Mouse (Mus musculus): ENCODE measurements around the gene Mpl. TPM values are rescaled to one million over a fixed set of nuclear protein-coding genes. Genes with fewer than 3 reads are reported as not detected.

Mpl gene
- polyA plus RNA-seq, 1 experiment from 2014 or later: not detected

- WGBS: 95% methylated on average over 3 of the region's 3 CpGs
Observed at GRCm38 (mm10) chr4:118401421-118401820, 55.9 kb downstream of the Mpl start.

GRCm38 (mm10) chr4:118398400-118398799 lies 58.9 kb downstream of the Mpl start:
- Histone ChIP-seq H3K27ac (replicated peaks; ENCODE audit: low read depth, low read length) (no peak overlapping the region), H3K4me2 (ENCODE audit: low read length) (no peak overlapping the region), H3K4me3 (replicated peaks; ENCODE audit: low read depth, low read length) (no peak overlapping the region), H3K9me3 (ENCODE audit: control insufficient read depth, low read length) (no peaks in the 10 kb centered on the region), H3K36me3 (ENCODE audit: control insufficient read depth, insufficient read depth, low read length) (peaks cover 99% of the 10 kb centered on the region), H3K27me3 (ENCODE audit: control insufficient read depth, insufficient read depth, low read length) (no peaks in the 10 kb centered on the region), H3K9ac (replicated peaks; ENCODE audit: low read length) (no peak overlapping the region), H3K4me1 (ENCODE audit: control insufficient read depth, insufficient read depth, low read length) (no peaks in the 10 kb centered on the region)
- DNase-seq (no peak), ATAC-seq (ENCODE audit: low FRiP score, low TSS enrichment) (no peak)
- WGBS: 96% methylated on average over 6 of the region's 6 CpGs

More at GRCm38 (mm10) chr4:118401421-118401820, 55.9 kb downstream of the Mpl start:
- H3K4me1 ChIP-seq (ENCODE audit: control insufficient read depth, insufficient read depth, low read length): no peaks in the 10 kb centered on the region
- no peak overlapping the region for H3K9ac ChIP-seq (replicated peaks; ENCODE audit: low read length)
- no peaks in the 10 kb centered on the region for H3K9me3 ChIP-seq (ENCODE audit: control insufficient read depth, low read length)
- no peak overlapping the region for H3K27ac ChIP-seq (replicated peaks; ENCODE audit: low read depth, low read length)
- ATAC-seq (ENCODE audit: low FRiP score, low TSS enrichment) (no peak), DNase-seq (no peak)
- no peaks in the 10 kb centered on the region for H3K27me3 ChIP-seq (ENCODE audit: control insufficient read depth, insufficient read depth, low read length)
- no peak overlapping the region for H3K4me2 ChIP-seq (ENCODE audit: low read length)
- H3K36me3 ChIP-seq (ENCODE audit: control insufficient read depth, insufficient read depth, low read length): peaks cover 79% of the 10 kb centered on the region
- no peak overlapping the region for H3K4me3 ChIP-seq (replicated peaks; ENCODE audit: low read depth, low read length)

- Histone ChIP-seq H3K9me3 (ENCODE audit: control insufficient read depth, low read length) (no peaks in the 10 kb centered on the region), H3K4me3 (replicated peaks; ENCODE audit: low read depth, low read length) (no peak overlapping the region), H3K4me2 (ENCODE audit: low read length) (no peak overlapping the region), H3K27me3 (ENCODE audit: control insufficient read depth, insufficient read depth, low read length) (no peaks in the 10 kb centered on the region), H3K4me1 (ENCODE audit: control insufficient read depth, insufficient read depth, low read length) (no peaks in the 10 kb centered on the region), H3K36me3 (ENCODE audit: control insufficient read depth, insufficient read depth, low read length) (peaks cover 99% of the 10 kb centered on the region), H3K9ac (replicated peaks; ENCODE audit: low read length) (no peak overlapping the region), H3K27ac (replicated peaks; ENCODE audit: low read depth, low read length) (no peak overlapping the region)
- 88% methylated on average over 3 of the region's 3 CpGs for WGBS
- DNase-seq: no peak
- no peak for ATAC-seq (ENCODE audit: low FRiP score, low TSS enrichment)
Observed at GRCm38 (mm10) chr4:118396433-118396832, 60.9 kb downstream of the Mpl start.

GRCm38 (mm10) chr4:118395289-118395688 lies 62.0 kb downstream of the Mpl start:
- Histone ChIP-seq H3K9ac (replicated peaks; ENCODE audit: low read length) (no peak overlapping the region), H3K27me3 (ENCODE audit: control insufficient read depth, insufficient read depth, low read length) (no peaks in the 10 kb centered on the region), H3K27ac (replicated peaks; ENCODE audit: low read depth, low read length) (no peak overlapping the region), H3K4me3 (replicated peaks; ENCODE audit: low read depth, low read length) (no peak overlapping the region), H3K36me3 (ENCODE audit: control insufficient read depth, insufficient read depth, low read length) (peaks cover 99% of the 10 kb centered on the region), H3K4me1 (ENCODE audit: control insufficient read depth, insufficient read depth, low read length) (no peaks in the 10 kb centered on the region), H3K4me2 (ENCODE audit: low read length) (no peak overlapping the region), H3K9me3 (ENCODE audit: control insufficient read depth, low read length) (no peaks in the 10 kb centered on the region)
- ATAC-seq (ENCODE audit: low FRiP score, low TSS enrichment) (no peak), DNase-seq (no peak)
- 96% methylated on average over 4 of the region's 4 CpGs for WGBS

GRCm38 (mm10) chr4:118394505-118394904 lies 62.8 kb downstream of the Mpl start:
- Histone ChIP-seq H3K9me3 (ENCODE audit: control insufficient read depth, low read length) (no peaks in the 10 kb centered on the region), H3K4me2 (ENCODE audit: low read length) (no peak overlapping the region), H3K27me3 (ENCODE audit: control insufficient read depth, insufficient read depth, low read length) (no peaks in the 10 kb centered on the region), H3K27ac (replicated peaks; ENCODE audit: low read depth, low read length) (no peak overlapping the region), H3K9ac (replicated peaks; ENCODE audit: low read length) (no peak overlapping the region), H3K36me3 (ENCODE audit: control insufficient read depth, insufficient read depth, low read length) (peaks cover 99% of the 10 kb centered on the region), H3K4me1 (ENCODE audit: control insufficient read depth, insufficient read depth, low read length) (no peaks in the 10 kb centered on the region), H3K4me3 (replicated peaks; ENCODE audit: low read depth, low read length) (no peak overlapping the region)
- no peak for DNase-seq
- 96% methylated on average over 6 of the region's 6 CpGs for WGBS
- no peak for ATAC-seq (ENCODE audit: low FRiP score, low TSS enrichment)

Other genes with a start within 250 kb of the Mpl start
- gene Ptprf, start 166.1 kb downstream of the Mpl start, polyA plus RNA-seq (2014; fragmentation: Nextera tagmentation; extraction: Ambion mirVana): 69.5 and 73.4 TPM in 2 replicates
- gene Szt2, start 48.2 kb downstream of the Mpl start, polyA plus RNA-seq (2014; fragmentation: Nextera tagmentation; extraction: Ambion mirVana): 13.2 and 14.7 TPM in 2 replicates
- gene Med8, start 48.2 kb downstream of the Mpl start, polyA plus RNA-seq (2014; fragmentation: Nextera tagmentation; extraction: Ambion mirVana): 89.6 and 109 TPM in 2 replicates
- 14.0 and 25.0 TPM in 2 replicates for gene Elovl1, start 29.4 kb downstream of the Mpl start, polyA plus RNA-seq (2014; fragmentation: Nextera tagmentation; extraction: Ambion mirVana)
- 29.6 and 47.3 TPM in 2 replicates for gene Cdc20, start 20.2 kb downstream of the Mpl start, polyA plus RNA-seq (2014; fragmentation: Nextera tagmentation; extraction: Ambion mirVana)
- 8.1 and 12.0 TPM in 2 replicates for gene Tie1, start 32.5 kb upstream of the Mpl start, polyA plus RNA-seq (2014; fragmentation: Nextera tagmentation; extraction: Ambion mirVana)
- not detected in 2 replicates for gene 2610528J11Rik, start 69.5 kb upstream of the Mpl start, polyA plus RNA-seq (2014; fragmentation: Nextera tagmentation; extraction: Ambion mirVana)
- not detected in 2 replicates for gene Tmem125, start 86.5 kb upstream of the Mpl start, polyA plus RNA-seq (2014; fragmentation: Nextera tagmentation; extraction: Ambion mirVana)
- gene Cfap57, start 163.3 kb upstream of the Mpl start, polyA plus RNA-seq (2014; fragmentation: Nextera tagmentation; extraction: Ambion mirVana): 1.3 and 1.8 TPM in 2 replicates
- gene Ebna1bp2, start 163.3 kb upstream of the Mpl start, polyA plus RNA-seq (2014; fragmentation: Nextera tagmentation; extraction: Ambion mirVana): 106 and 117 TPM in 2 replicates
- not detected in 2 replicates for gene Olfr62, start 201.4 kb upstream of the Mpl start, polyA plus RNA-seq (2014; fragmentation: Nextera tagmentation; extraction: Ambion mirVana)
- not detected in 2 replicates for gene Olfr1342, start 235.2 kb upstream of the Mpl start, polyA plus RNA-seq (2014; fragmentation: Nextera tagmentation; extraction: Ambion mirVana)
- not detected in 2 replicates for gene Olfr1341, start 246.0 kb upstream of the Mpl start, polyA plus RNA-seq (2014; fragmentation: Nextera tagmentation; extraction: Ambion mirVana)

All from midbrain, embryonic 14.5 days (tissue).